Mouse (Mus musculus): ENCODE data around the gene Gm42372. TPM values are rescaled to one million over a fixed set of nuclear protein-coding genes. Genes with fewer than 3 reads are reported as not detected.
"Not testable (repeated sequence)": the region's sequence is repeated elsewhere in the genome, so short reads cannot be mapped to it uniquely, and the experiment has no call there.

Gm42372 gene
- polyA plus RNA-seq, 1 experiment from 2014 or later, result 0.65 TPM

GRCm38 (mm10) chr7:16946441-16947348 lies 36.2 kb upstream of the Gm42372 start:
- H3K27ac ChIP-seq (replicated peaks; ENCODE audit: low read depth, low read length), result no peak overlapping the region
- peak overlapping the region; percentile 58 for H3K4me2 ChIP-seq (ENCODE audit: low read depth, severe bottlenecking)
- 2% methylated on average over 46 of the region's 53 CpGs for WGBS
- DNase-seq (ENCODE audit: low spot score), result no peak
- H3K36me3 ChIP-seq (ENCODE audit: control insufficient read depth, insufficient read depth, low read length), result no peaks in the 10 kb centered on the region
- no peaks in the 10 kb centered on the region for H3K9me3 ChIP-seq (ENCODE audit: control insufficient read depth, low read length)
- no peak for ATAC-seq (ENCODE audit: insufficient number of reproducible peaks, low FRiP score, low TSS enrichment, low read depth)
- H3K27me3 ChIP-seq (ENCODE audit: control insufficient read depth, insufficient read depth, low read length), result peaks cover 50% of the 10 kb centered on the region
- H3K4me1 ChIP-seq (ENCODE audit: control insufficient read depth, insufficient read depth, low read length), result peaks cover 36% of the 10 kb centered on the region
- peak overlapping the region; percentile 33 for H3K4me3 ChIP-seq (ENCODE audit: low read depth, low read length)
- peak overlapping the region; percentile 53 for H3K9ac ChIP-seq (ENCODE audit: low read length)

GRCm38 (mm10) chr7:16947349-16947895 lies 35.5 kb upstream of the Gm42372 start:
- H3K27me3 ChIP-seq (ENCODE audit: control insufficient read depth, insufficient read depth, low read length), result peaks cover 50% of the 10 kb centered on the region
- H3K9ac ChIP-seq (ENCODE audit: low read length), result no peak overlapping the region
- no peak for ATAC-seq (ENCODE audit: insufficient number of reproducible peaks, low FRiP score, low TSS enrichment, low read depth)
- 18% methylated on average over 21 of the region's 22 CpGs for WGBS
- H3K4me2 ChIP-seq (ENCODE audit: low read depth, severe bottlenecking), result peak overlapping the region; percentile 58
- no peaks in the 10 kb centered on the region for H3K9me3 ChIP-seq (ENCODE audit: control insufficient read depth, low read length)
- H3K4me1 ChIP-seq (ENCODE audit: control insufficient read depth, insufficient read depth, low read length), result peaks cover 36% of the 10 kb centered on the region
- H3K36me3 ChIP-seq (ENCODE audit: control insufficient read depth, insufficient read depth, low read length), result no peaks in the 10 kb centered on the region
- no peak overlapping the region for H3K27ac ChIP-seq (replicated peaks; ENCODE audit: low read depth, low read length)
- DNase-seq (ENCODE audit: low spot score), result no peak
- H3K4me3 ChIP-seq (ENCODE audit: low read depth, low read length), result peak overlapping the region; percentile 33

GRCm38 (mm10) chr7:16947959-16948361 lies 34.9 kb upstream of the Gm42372 start:
- WGBS, result 14% methylated on average over 4 of the region's 4 CpGs
- ATAC-seq (ENCODE audit: insufficient number of reproducible peaks, low FRiP score, low TSS enrichment, low read depth), result no peak

GRCm38 (mm10) chr7:16948923-16949458 lies 33.9 kb upstream of the Gm42372 start:
- no peak for DNase-seq (ENCODE audit: low spot score)
- Histone ChIP-seq H3K27me3 (ENCODE audit: control insufficient read depth, insufficient read depth, low read length) (peaks cover 50% of the 10 kb centered on the region), H3K4me1 (ENCODE audit: control insufficient read depth, insufficient read depth, low read length) (peaks cover 33% of the 10 kb centered on the region), H3K36me3 (ENCODE audit: control insufficient read depth, insufficient read depth, low read length) (no peaks in the 10 kb centered on the region), H3K9ac (ENCODE audit: low read length) (no peak overlapping the region), H3K4me2 (ENCODE audit: low read depth, severe bottlenecking) (no peak overlapping the region), H3K27ac (replicated peaks; ENCODE audit: low read depth, low read length) (no peak overlapping the region), H3K4me3 (ENCODE audit: low read depth, low read length) (no peak overlapping the region), H3K9me3 (ENCODE audit: control insufficient read depth, low read length) (no peaks in the 10 kb centered on the region)
- 49% methylated on average over 8 of the region's 8 CpGs for WGBS
- no peak for ATAC-seq (ENCODE audit: insufficient number of reproducible peaks, low FRiP score, low TSS enrichment, low read depth)

More at GRCm38 (mm10) chr7:16947959-16948361, 34.9 kb upstream of the Gm42372 start:
- H3K4me2 ChIP-seq (ENCODE audit: low read depth, severe bottlenecking), result peak overlapping the region; percentile 58; the same call in 1 of the 2 replicates
- no peaks in the 10 kb centered on the region for H3K9me3 ChIP-seq (ENCODE audit: control insufficient read depth, low read length)
- H3K4me1 ChIP-seq (ENCODE audit: control insufficient read depth, insufficient read depth, low read length), result peaks cover 36% of the 10 kb centered on the region
- peak; percentile 43 for DNase-seq (ENCODE audit: low spot score)
- no peak overlapping the region for H3K9ac ChIP-seq (ENCODE audit: low read length)
- no peak overlapping the region for H3K4me3 ChIP-seq (ENCODE audit: low read depth, low read length)
- H3K36me3 ChIP-seq (ENCODE audit: control insufficient read depth, insufficient read depth, low read length), result no peaks in the 10 kb centered on the region
- H3K27me3 ChIP-seq (ENCODE audit: control insufficient read depth, insufficient read depth, low read length), result peaks cover 50% of the 10 kb centered on the region
- no peak overlapping the region for H3K27ac ChIP-seq (replicated peaks; ENCODE audit: low read depth, low read length)

GRCm38 (mm10) chr7:16949908-16950841 lies 32.7 kb upstream of the Gm42372 start:
- H3K9me3 ChIP-seq (ENCODE audit: control insufficient read depth, low read length), result no peaks in the 10 kb centered on the region
- ATAC-seq (ENCODE audit: insufficient number of reproducible peaks, low FRiP score, low TSS enrichment, low read depth) (peak; percentile 57), DNase-seq (ENCODE audit: low spot score) (peak; percentile 91)
- H3K9ac ChIP-seq (ENCODE audit: low read length), result peak overlapping the region; percentile 31; the same call in 1 of the 2 replicates
- H3K27ac ChIP-seq (replicated peaks; ENCODE audit: low read depth, low read length), result no peak overlapping the region
- H3K36me3 ChIP-seq (ENCODE audit: control insufficient read depth, insufficient read depth, low read length), result no peaks in the 10 kb centered on the region
- peak overlapping the region; percentile 51 for H3K4me2 ChIP-seq (ENCODE audit: low read depth, severe bottlenecking)
- peaks cover 27% of the 10 kb centered on the region for H3K4me1 ChIP-seq (ENCODE audit: control insufficient read depth, insufficient read depth, low read length)
- H3K4me3 ChIP-seq (ENCODE audit: low read depth, low read length), result peak overlapping the region; percentile 14; the same call in 1 of the 2 replicates
- H3K27me3 ChIP-seq (ENCODE audit: control insufficient read depth, insufficient read depth, low read length), result peaks cover 46% of the 10 kb centered on the region
- WGBS, result 12% methylated on average over 29 of the region's 29 CpGs

- no peak overlapping the region for H3K4me2 ChIP-seq (ENCODE audit: low read depth, severe bottlenecking)
- peak; percentile 70 for ATAC-seq (ENCODE audit: insufficient number of reproducible peaks, low FRiP score, low TSS enrichment, low read depth)
- H3K27ac ChIP-seq (replicated peaks; ENCODE audit: low read depth, low read length), result no peak overlapping the region
- no peak overlapping the region for H3K4me3 ChIP-seq (ENCODE audit: low read depth, low read length)
- H3K9me3 ChIP-seq (ENCODE audit: control insufficient read depth, low read length), result no peaks in the 10 kb centered on the region
- H3K27me3 ChIP-seq (ENCODE audit: control insufficient read depth, insufficient read depth, low read length), result peaks cover 38% of the 10 kb centered on the region
- no peak overlapping the region for H3K9ac ChIP-seq (ENCODE audit: low read length)
- peak; percentile 91 for DNase-seq (ENCODE audit: low spot score)
- WGBS, result 27% methylated on average over 18 of the region's 18 CpGs
- no peaks in the 10 kb centered on the region for H3K36me3 ChIP-seq (ENCODE audit: control insufficient read depth, insufficient read depth, low read length)
- peaks cover 23% of the 10 kb centered on the region for H3K4me1 ChIP-seq (ENCODE audit: control insufficient read depth, insufficient read depth, low read length)
These were observed 31.8 kb upstream of the Gm42372 start for GRCm38 (mm10) chr7:16950861-16951635.

GRCm38 (mm10) chr7:16953776-16954175 lies 29.1 kb upstream of the Gm42372 start:
- not testable (repeated sequence) for H3K9me3 ChIP-seq (ENCODE audit: control insufficient read depth, low read length); H3K4me3 ChIP-seq (ENCODE audit: low read depth, low read length); H3K4me1 ChIP-seq (ENCODE audit: control insufficient read depth, insufficient read depth, low read length); H3K27ac ChIP-seq (replicated peaks; ENCODE audit: low read depth, low read length); H3K9ac ChIP-seq (ENCODE audit: low read length); ATAC-seq (ENCODE audit: insufficient number of reproducible peaks, low FRiP score, low TSS enrichment, low read depth); H3K4me2 ChIP-seq (ENCODE audit: low read depth, severe bottlenecking); H3K36me3 ChIP-seq (ENCODE audit: control insufficient read depth, insufficient read depth, low read length); DNase-seq (ENCODE audit: low spot score)
- WGBS, result 59% methylated on average over 2 of the region's 2 CpGs
- H3K27me3 ChIP-seq (ENCODE audit: control insufficient read depth, insufficient read depth, low read length), result peaks cover 10% of the 10 kb centered on the region
